Mouse (Mus musculus) stomach, postnatal 0 days (tissue): ENCODE data around the gene Zmiz1. TPM values are rescaled to one million over a fixed set of nuclear protein-coding genes. Genes with fewer than 3 reads are reported as not detected.

Source experiments
- ATAC-seq: fragments of 200-750 bp; cut with Nextera tagmentation; 2 replicates; pipeline ENCODE4 v1.8.0; 2017; ENCODE audit not compliant: low FRiP score, low TSS enrichment
- DNase-seq: peaks from one replicate; pipeline ENCODE4 v3.0.0-alpha.2; 2016; ENCODE audit warnings: low spot score
- H3K27ac ChIP-seq: fragments of 300-500 bp; sonication (generic); replicated peaks from 2 replicates; pipeline ENCODE4 v1.5.1; 2014; ENCODE audit warnings: mild to moderate bottlenecking, control low read depth
- H3K27me3 ChIP-seq: fragments of 300-500 bp; sonication (generic); 2 replicates; pipeline ENCODE4 v1.6.1; 2014; ENCODE audit warnings: low read length; ENCODE audit not compliant: control insufficient read depth, insufficient read depth
- H3K36me3 ChIP-seq: fragments of 300-500 bp; sonication (generic); 2 replicates; pipeline ENCODE4 v1.6.1; 2014; ENCODE audit warnings: low read length, mixed read lengths; ENCODE audit not compliant: control insufficient read depth, insufficient read depth
- H3K4me1 ChIP-seq: fragments of 300-500 bp; sonication (generic); replicated peaks from 2 replicates; pipeline ENCODE4 v1.6.1; 2014; ENCODE audit warnings: antibody characterized with exemption; ENCODE audit not compliant: control insufficient read depth, insufficient read depth
- H3K4me2 ChIP-seq: fragments of 300-500 bp; sonication (generic); replicated peaks from 2 replicates; pipeline ENCODE4 v1.6.1; 2014; ENCODE audit warnings: low read depth, mild to moderate bottlenecking, control low read depth, moderate library complexity
- H3K4me3 ChIP-seq: fragments of 300-500 bp; sonication (generic); 2 replicates; pipeline ENCODE4 v1.5.1; 2014; ENCODE audit warnings: low read depth, low read length, control low read depth
- H3K9ac ChIP-seq: fragments of 300-500 bp; sonication (generic); 2 replicates; pipeline ENCODE4 v1.6.1; 2014; ENCODE audit warnings: mild to moderate bottlenecking, low read length, control low read depth, mixed read lengths
- H3K9me3 ChIP-seq: fragments of 300-500 bp; sonication (generic); 2 replicates; pipeline ENCODE4 v1.6.1; 2016; ENCODE audit warnings: low read length; ENCODE audit not compliant: control insufficient read depth
- CTCF ChIP-seq: IDR thresholded peaks from 2 replicates; pipeline ENCODE4 v1.5.1; 2016; ENCODE audit warnings: antibody characterized with exemption, low read depth, mild to moderate bottlenecking, moderate library complexity
- EP300 ChIP-seq: optimal IDR thresholded peaks from 2 replicates; pipeline ENCODE3; 2016; ENCODE audit warnings: antibody characterized with exemption
- WGBS: fragments of 180-500 bp; shearing (Covaris S2); extraction: QIAGEN DNeasy Blood & Tissue Kit; methylation state at CpG from one replicate; pipeline ENCODE4 v1.1.7; 2014; 5-methylcytosine and 5-hydroxymethylcytosine counted together
- polyA plus RNA-seq: library from polyadenylated mRNA; unstranded; fragments of >200 nt; fragmentation: Nextera tagmentation; extraction: Ambion mirVana; gene quantifications from 2 replicates; pipeline ENCODE4 v1.2.1, GENCODE M21; 2015

The Zmiz1 gene
- polyA plus RNA-seq, 1 experiment from 2014 or later = 13.0 TPM

- no peak for DNase-seq
- Histone ChIP-seq H3K9ac (no peak overlapping the region), H3K36me3 (peaks cover 6% of the 10 kb centered on the region), H3K27ac (peak overlapping the region; percentile 70), H3K4me2 (no peak overlapping the region), H3K4me3 (no peak overlapping the region), H3K4me1 (peaks cover 14% of the 10 kb centered on the region), H3K27me3 (no peaks in the 10 kb centered on the region), H3K9me3 (no peaks in the 10 kb centered on the region)
- TF ChIP-seq EP300 (no peak), CTCF (no peak)
- ATAC-seq = no peak
Measured at GRCm38 (mm10) chr14:25534396-25534769, 75.4 kb downstream of the Zmiz1 start.

GRCm38 (mm10) chr14:25534918-25535582 lies 76.1 kb downstream of the Zmiz1 start:
- Histone ChIP-seq H3K4me3 (no peak overlapping the region), H3K9ac (0 out of 2 replicates have a peak overlapping the region, but pooled peaks have one; percentile 8), H3K4me1 (peaks cover 14% of the 10 kb centered on the region), H3K27ac (peak overlapping the region; percentile 70), H3K36me3 (peaks cover 10% of the 10 kb centered on the region), H3K4me2 (no peak overlapping the region), H3K9me3 (no peaks in the 10 kb centered on the region), H3K27me3 (no peaks in the 10 kb centered on the region)
- DNase-seq = no peak
- TF ChIP-seq CTCF (peak; percentile 49), EP300 (no peak)
- WGBS = 50% methylated on average over 11 of the region's 11 CpGs
- ATAC-seq = no peak

- no peaks in the 10 kb centered on the region for H3K9me3 ChIP-seq
- no peak overlapping the region for H3K4me3 ChIP-seq
- TF ChIP-seq EP300 = no peak
- TF ChIP-seq CTCF = no peak
- 78% methylated on average over 4 of the region's 4 CpGs for WGBS
- DNase-seq = no peak
- ATAC-seq = no peak
- 0 out of 2 replicates have a peak overlapping the region, but pooled peaks have one; percentile 18 for H3K27ac ChIP-seq
- H3K4me1 ChIP-seq = peaks cover 14% of the 10 kb centered on the region
- H3K9ac ChIP-seq = no peak overlapping the region
- peaks cover 13% of the 10 kb centered on the region for H3K36me3 ChIP-seq
- H3K4me2 ChIP-seq = no peak overlapping the region
- H3K27me3 ChIP-seq = no peaks in the 10 kb centered on the region
Measured at GRCm38 (mm10) chr14:25535583-25535943, 76.6 kb downstream of the Zmiz1 start.

GRCm38 (mm10) chr14:25536476-25536875 lies 77.5 kb downstream of the Zmiz1 start:
- H3K4me2 ChIP-seq = no peak overlapping the region
- H3K36me3 ChIP-seq = peaks cover 13% of the 10 kb centered on the region
- peaks cover 14% of the 10 kb centered on the region for H3K4me1 ChIP-seq
- TF ChIP-seq CTCF (no peak), EP300 (no peak)
- no peak for DNase-seq
- no peak overlapping the region for H3K4me3 ChIP-seq
- H3K27ac ChIP-seq = no peak overlapping the region
- H3K9me3 ChIP-seq = no peaks in the 10 kb centered on the region
- no peak overlapping the region for H3K9ac ChIP-seq
- WGBS = 71% methylated on average over 8 of the region's 8 CpGs
- ATAC-seq = no peak
- H3K27me3 ChIP-seq = no peaks in the 10 kb centered on the region

GRCm38 (mm10) chr14:25537351-25537750 lies 78.4 kb downstream of the Zmiz1 start:
- Histone ChIP-seq H3K27me3 (no peaks in the 10 kb centered on the region), H3K4me2 (no peak overlapping the region), H3K36me3 (peaks cover 13% of the 10 kb centered on the region), H3K9ac (no peak overlapping the region), H3K27ac (no peak overlapping the region), H3K4me3 (no peak overlapping the region), H3K4me1 (peaks cover 14% of the 10 kb centered on the region), H3K9me3 (no peaks in the 10 kb centered on the region)
- ATAC-seq (no peak), DNase-seq (no peak)
- 86% methylated on average over 1 of the region's 1 CpGs for WGBS
- no peak for TF ChIP-seq EP300
- TF ChIP-seq CTCF = no peak

GRCm38 (mm10) chr14:25538522-25538921 lies 79.5 kb downstream of the Zmiz1 start:
- ATAC-seq = no peak
- Histone ChIP-seq H3K4me1 (peaks cover 9% of the 10 kb centered on the region), H3K9ac (no peak overlapping the region), H3K27ac (no peak overlapping the region), H3K36me3 (peaks cover 13% of the 10 kb centered on the region), H3K4me2 (no peak overlapping the region), H3K27me3 (no peaks in the 10 kb centered on the region), H3K9me3 (no peaks in the 10 kb centered on the region), H3K4me3 (no peak overlapping the region)
- 55% methylated on average over 2 of the region's 2 CpGs for WGBS
- DNase-seq = no peak
- no peak for TF ChIP-seq EP300
- TF ChIP-seq CTCF = no peak
